In genomic region chr2:92296402-92296801, GRCm38 (mm10) we compare ENCODE assay signal across 8 mouse cellular contexts.
DNase-seq lines count a peak whose midpoint lies in the region; TF ChIP-seq lines count a peak whose summit lies in the region.

No protein-coding gene starts in this region.

- peak; percentile 66 for DNase-seq in adrenal gland, adult 8-10 months
- DNase-seq in embryo, embryonic 11.5 days (ENCODE audit: low read depth, low spot score), result peak; percentile 51
- peak; percentile 62 to 78 for DNase-seq in heart, adult 9 months (ENCODE audit: low spot score in 2 of 2)
- peak; percentile 67 to 93 for DNase-seq in layer of hippocampus, adult 18-20 months (ENCODE audit: low spot score in 2 of 2)
- DNase-seq in lung, postnatal 10 days, result peak; percentile 89
- DNase-seq in right cerebral cortex, adult 2 months (ENCODE audit: low spot score in 2 of 2), result peak; percentile 88 to 90
- peak; percentile 71 for DNase-seq in urinary bladder, postnatal 25 days (ENCODE audit: low spot score)

- TF ChIP-seq CTCF in E14TG2a.4 (conservative IDR thresholded peaks at IDR 0.05; ENCODE audit: low read length), result peak; percentile 63

- no peaks in the 10 kb centered on the region for H3K9me3 ChIP-seq in E14TG2a.4 (ENCODE audit: low read length)

- no peak overlapping the region for H3K4me3 ChIP-seq in E14TG2a.4 (replicated peaks; ENCODE audit: low read length)

- H3K4me1 ChIP-seq in E14TG2a.4 (replicated peaks; ENCODE audit: low read depth, low read length), result no peaks in the 10 kb centered on the region

- H3K27me3 ChIP-seq in E14TG2a.4 (ENCODE audit: insufficient read depth, low read length), result no peaks in the 10 kb centered on the region

- H3K36me3 ChIP-seq in E14TG2a.4 (ENCODE audit: insufficient read depth, low read length), result 0 out of 2 replicates have a peak, but pooled peaks cover 4% of the 10 kb centered on the region
